22 mouse cellular contexts compared by ENCODE assay signal in genomic region chr9:71317921-71318241, GRCm38 (mm10).
A peak's percentile ranks its signal among the peaks of the same experiment; 100 is the strongest.
DNase-seq lines count a peak whose midpoint lies in the region; ATAC-seq and TF ChIP-seq lines count a peak whose summit lies in the region.
"Had no signal": no experiment of that assay in that cellular context is flagged by ENCODE, and none has a peak within 500 bp of the region (broad histone marks: within the 10 kb centered on the region; RNA-seq: fewer than 3 reads in every experiment).

No protein-coding gene starts in this region.

- H3K9ac ChIP-seq in intestine, embryonic 14.5 days (ENCODE audit: low read length), result no peak overlapping the region
- H3K9ac ChIP-seq in intestine, postnatal 0 days (ENCODE audit: low read depth, low read length), result no peak overlapping the region
- H3K9ac ChIP-seq in liver, adult 2 months (ENCODE audit: low read depth, low read length), result no peak overlapping the region
- H3K9ac ChIP-seq in liver, embryonic 11.5 days (ENCODE audit: low read depth, low read length), result no peak overlapping the region
- H3K9ac ChIP-seq: forebrain, embryonic 15.5 days; hindbrain, embryonic 14.5 days; limb, embryonic 15.5 days had no signal

- H3K27ac ChIP-seq in gastrocnemius, adult 2 months, result peak overlapping the region; percentile 16; the same call in 1 of the 2 replicates
- H3K27ac ChIP-seq in intestine, embryonic 14.5 days (ENCODE audit: low read depth), result peak overlapping the region; percentile 64; the same call in 1 of the 2 replicates
- no peak overlapping the region for H3K27ac ChIP-seq in intestine, postnatal 0 days (ENCODE audit: low read depth, low read length)
- peak overlapping the region; percentile 61 for H3K27ac ChIP-seq in liver, adult 2 months (replicated peaks; ENCODE audit: insufficient read depth, low read depth, low read length)
- H3K27ac ChIP-seq in liver, embryonic 11.5 days (ENCODE audit: low read depth, low read length), result no peak overlapping the region
- H3K27ac ChIP-seq: embryonic facial prominence, embryonic 10.5 days; forebrain, embryonic 15.5 days; hindbrain, embryonic 14.5 days; limb, embryonic 15.5 days; midbrain, embryonic 10.5 days had no signal

- H3K27me3 ChIP-seq in intestine, embryonic 14.5 days (replicated peaks; ENCODE audit: control insufficient read depth, insufficient read depth, low read length), result no peaks in the 10 kb centered on the region
- H3K27me3 ChIP-seq in intestine, postnatal 0 days (replicated peaks; ENCODE audit: control insufficient read depth, insufficient read depth, low read length), result no peaks in the 10 kb centered on the region
- H3K27me3 ChIP-seq in liver, adult 2 months (ENCODE audit: control insufficient read depth, insufficient read depth, low read length), result no peaks in the 10 kb centered on the region
- no peaks in the 10 kb centered on the region for H3K27me3 ChIP-seq in liver, embryonic 11.5 days (replicated peaks; ENCODE audit: control insufficient read depth, insufficient read depth, low read length)
- H3K27me3 ChIP-seq: forebrain, embryonic 15.5 days had no signal

- no peak for TF ChIP-seq CTCF in gastrocnemius, adult 2 months (IDR thresholded peaks at IDR 0.05)
- no peak for TF ChIP-seq CTCF in intestine, postnatal 0 days (IDR thresholded peaks at IDR 0.05; ENCODE audit: low read depth)
- no peak for TF ChIP-seq CTCF in liver, adult 2 months (IDR thresholded peaks at IDR 0.05; ENCODE audit: low read depth, low read length)

- H3K4me2 ChIP-seq in intestine, embryonic 14.5 days (ENCODE audit: low read length), result no peak overlapping the region
- no peak overlapping the region for H3K4me2 ChIP-seq in intestine, postnatal 0 days (replicated peaks; ENCODE audit: low read depth)
- H3K4me2 ChIP-seq in liver, embryonic 11.5 days, result no peak overlapping the region
- H3K4me2 ChIP-seq: forebrain, embryonic 15.5 days; hindbrain, embryonic 14.5 days; limb, embryonic 15.5 days had no signal

- ATAC-seq in intestine, embryonic 14.5 days (replicated peaks; ENCODE audit: low FRiP score, low TSS enrichment, low read depth), result 0 out of 2 replicates have a peak, but pooled peaks have one; percentile 32
- no peak for ATAC-seq in intestine, postnatal 0 days
- no peak for ATAC-seq in liver, embryonic 11.5 days (replicated peaks; ENCODE audit: low FRiP score)
- ATAC-seq: activated CD4-positive, CD25-positive, alpha-beta regulatory T cell, adult 4 months; forebrain, embryonic 15.5 days; inflammation-experienced regulatory T-cells, adult 6 months; midbrain, embryonic 16.5 days had no signal

- TF ChIP-seq POLR2A in liver, adult 2 months (IDR thresholded peaks at IDR 0.05; ENCODE audit: extremely low read depth, insufficient read depth, low read length), result no peak

- no peaks in the 10 kb centered on the region for H3K79me2 ChIP-seq in liver, adult 2 months (ENCODE audit: control insufficient read depth, insufficient read depth, low read length)

- intact Hi-C loops in gastrocnemius, adult 2 months (cut with DNase I), result no loop called here

- no peak overlapping the region for H3K4me3 ChIP-seq in gastrocnemius, adult 2 months
- no peak overlapping the region for H3K4me3 ChIP-seq in intestine, embryonic 14.5 days (ENCODE audit: low read depth, low read length)
- no peak overlapping the region for H3K4me3 ChIP-seq in intestine, postnatal 0 days (ENCODE audit: low read depth, low read length)
- H3K4me3 ChIP-seq in liver, adult 2 months (ENCODE audit: insufficient read depth, low read depth, low read length), result no peak overlapping the region
- no peak overlapping the region for H3K4me3 ChIP-seq in liver, embryonic 11.5 days (ENCODE audit: low read depth, low read length)
- H3K4me3 ChIP-seq: embryonic facial prominence, embryonic 10.5 days; forebrain, embryonic 15.5 days; limb, embryonic 15.5 days; midbrain, embryonic 10.5 days; myocyte had no signal

- no peaks in the 10 kb centered on the region for H3K9me3 ChIP-seq in intestine, embryonic 14.5 days (ENCODE audit: control insufficient read depth, low read length)
- no peaks in the 10 kb centered on the region for H3K9me3 ChIP-seq in intestine, postnatal 0 days (ENCODE audit: control insufficient read depth)
- no peaks in the 10 kb centered on the region for H3K9me3 ChIP-seq in liver, embryonic 11.5 days (ENCODE audit: control insufficient read depth, low read length)
- H3K9me3 ChIP-seq: embryonic facial prominence, embryonic 10.5 days; forebrain, embryonic 15.5 days; limb, embryonic 15.5 days; midbrain, embryonic 10.5 days had no signal

- H3K36me3 ChIP-seq in intestine, embryonic 14.5 days (ENCODE audit: control insufficient read depth, insufficient read depth, low read length), result no peaks in the 10 kb centered on the region
- no peaks in the 10 kb centered on the region for H3K36me3 ChIP-seq in intestine, postnatal 0 days (ENCODE audit: control insufficient read depth, insufficient read depth)
- H3K36me3 ChIP-seq in liver, adult 2 months (ENCODE audit: control insufficient read depth, insufficient read depth, low read length), result no peaks in the 10 kb centered on the region
- no peaks in the 10 kb centered on the region for H3K36me3 ChIP-seq in liver, embryonic 11.5 days (ENCODE audit: control insufficient read depth, insufficient read depth, low read length)
- H3K36me3 ChIP-seq: embryonic facial prominence, embryonic 10.5 days; forebrain, embryonic 15.5 days; limb, embryonic 15.5 days; midbrain, embryonic 10.5 days had no signal

- WGBS in intestine, embryonic 14.5 days, result 43% methylated on average over 3 of the region's 3 CpGs
- WGBS in intestine, postnatal 0 days, result 62% methylated on average over 3 of the region's 3 CpGs
- 83% methylated on average over 3 of the region's 3 CpGs for WGBS in liver, adult 2 months
- WGBS in liver, embryonic 11.5 days, result 71% methylated on average over 3 of the region's 3 CpGs

- no peak for DNase-seq in gastrocnemius, adult 2 months
- no peak for DNase-seq in gastrocnemius, adult 18-20 months (ENCODE audit: low spot score)
- DNase-seq in intestine, embryonic 14.5 days (ENCODE audit: low spot score), result no peak
- no peak for DNase-seq in liver, adult 2 months (ENCODE audit: extremely low read depth, low read depth, low spot score)
- DNase-seq in liver, embryonic 11.5 days (ENCODE audit: low spot score), result no peak
- DNase-seq in right cerebral cortex, postnatal 10 days (ENCODE audit: low spot score in 2 of 2), result no peak
- DNase-seq: adrenal gland, adult 8-10 months; cerebellum, adult 11-12 months; cerebellum, postnatal 10 days; gastrocnemius, postnatal 25 days; left cerebral cortex, postnatal 4 days; thymus, postnatal 25 days had no signal

- peaks cover 9% of the 10 kb centered on the region for H3K4me1 ChIP-seq in intestine, embryonic 14.5 days (replicated peaks; ENCODE audit: control insufficient read depth, insufficient read depth, low read length)
- no peaks in the 10 kb centered on the region for H3K4me1 ChIP-seq in intestine, postnatal 0 days (replicated peaks; ENCODE audit: control insufficient read depth, insufficient read depth, low read length)
- peaks cover 26% of the 10 kb centered on the region for H3K4me1 ChIP-seq in liver, adult 2 months (ENCODE audit: control insufficient read depth, insufficient read depth, low read length)
- H3K4me1 ChIP-seq in liver, embryonic 11.5 days (replicated peaks; ENCODE audit: control insufficient read depth, insufficient read depth, low read length), result no peaks in the 10 kb centered on the region
- H3K4me1 ChIP-seq: forebrain, embryonic 15.5 days had no signal

Comparison
In these comparisons a context has a peak if more than half of its experiments do, and no peak if none do; other contexts are left out.
1. H3K27ac ChIP-seq: peak in gastrocnemius, adult 2 months (single experiment), intestine, embryonic 14.5 days (single experiment) and liver, adult 2 months (single experiment); none in intestine, postnatal 0 days (single experiment) and liver, embryonic 11.5 days (single experiment).